Mouse (Mus musculus) limb, embryonic 10.5 days (tissue): ENCODE data around the gene Slc35b3. TPM values are rescaled to one million over a fixed set of nuclear protein-coding genes. Genes with fewer than 3 reads are reported as not detected.

Experiments used
- DNase-seq: peaks from one replicate; pipeline ENCODE4 v3.0.0-alpha.2; 2017; ENCODE audit warnings: low spot score
- H3K27ac ChIP-seq: fragments of 300-500 bp; sonication (generic); 2 replicates; pipeline ENCODE4 v1.5.1; 2016; ENCODE audit warnings: mild to moderate bottlenecking
- H3K27me3 ChIP-seq: fragments of 300-500 bp; sonication (generic); 2 replicates; pipeline ENCODE4 v1.6.1; 2016; ENCODE audit warnings: low read depth, mild to moderate bottlenecking; ENCODE audit not compliant: poor library complexity, severe bottlenecking
- H3K36me3 ChIP-seq: fragments of 300-500 bp; sonication (generic); 2 replicates; pipeline ENCODE4 v1.6.1; 2016; ENCODE audit warnings: mild to moderate bottlenecking, moderate library complexity
- H3K4me1 ChIP-seq: fragments of 300-500 bp; sonication (generic); 2 replicates; pipeline ENCODE4 v1.6.1; 2016
- H3K4me3 ChIP-seq: fragments of 300-500 bp; sonication (generic); 2 replicates; pipeline ENCODE4 v1.5.1; 2016; ENCODE audit warnings: mild to moderate bottlenecking, moderate library complexity
- H3K9me3 ChIP-seq: fragments of 300-500 bp; sonication (generic); replicated peaks from 2 replicates; pipeline ENCODE4 v1.6.1; 2016; ENCODE audit warnings: mild to moderate bottlenecking
- WGBS: fragments of 180-500 bp; shearing (Covaris S2); methylation state at CpG from one replicate; pipeline ENCODE4 v1.1.7; 2016; 5-methylcytosine and 5-hydroxymethylcytosine counted together
- polyA plus RNA-seq: library from polyadenylated mRNA; unstranded; fragments of >200 nt; fragmentation: Nextera tagmentation; extraction: Ambion mirVana; gene quantifications from 2 replicates; pipeline ENCODE4 v1.2.1, GENCODE M21; 2016

The Slc35b3 gene
- polyA plus RNA-seq, 1 experiment from 2014 or later: 29.1 TPM

GRCm38 (mm10) chr13:38967518-38967917 is 6.8 kb upstream of the Slc35b3 start:
- 81% methylated on average over 1 of the region's 1 CpGs for WGBS
- no peak overlapping the region for H3K27ac ChIP-seq
- no peak for DNase-seq
- H3K27me3 ChIP-seq: no peaks in the 10 kb centered on the region
- no peaks in the 10 kb centered on the region for H3K36me3 ChIP-seq
- no peaks in the 10 kb centered on the region for H3K4me1 ChIP-seq
- H3K4me3 ChIP-seq: no peak overlapping the region
- H3K9me3 ChIP-seq: no peaks in the 10 kb centered on the region

- Histone ChIP-seq H3K4me3 (no peak overlapping the region), H3K27me3 (no peaks in the 10 kb centered on the region), H3K36me3 (no peaks in the 10 kb centered on the region), H3K9me3 (no peaks in the 10 kb centered on the region), H3K4me1 (no peaks in the 10 kb centered on the region), H3K27ac (no peak overlapping the region)
- 86% methylated on average over 2 of the region's 2 CpGs for WGBS
- no peak for DNase-seq
Observed at GRCm38 (mm10) chr13:38966922-38967448, 6.3 kb upstream of the Slc35b3 start.

- no peaks in the 10 kb centered on the region for H3K27me3 ChIP-seq
- no peak for DNase-seq
- H3K9me3 ChIP-seq: no peaks in the 10 kb centered on the region
- no peak overlapping the region for H3K4me3 ChIP-seq
- H3K4me1 ChIP-seq: peaks cover 17% of the 10 kb centered on the region
- 85% methylated on average over 2 of the region's 2 CpGs for WGBS
- no peak overlapping the region for H3K27ac ChIP-seq
- no peaks in the 10 kb centered on the region for H3K36me3 ChIP-seq
Observed at GRCm38 (mm10) chr13:38962771-38963170, 2.1 kb upstream of the Slc35b3 start.

GRCm38 (mm10) chr13:38958037-38958436 is 2.6 kb downstream of the Slc35b3 start:
- Histone ChIP-seq H3K4me1 (peaks cover 17% of the 10 kb centered on the region), H3K9me3 (no peaks in the 10 kb centered on the region), H3K36me3 (peaks cover 23% of the 10 kb centered on the region), H3K27me3 (no peaks in the 10 kb centered on the region), H3K4me3 (no peak overlapping the region), H3K27ac (no peak overlapping the region)
- 83% methylated on average over 5 of the region's 5 CpGs for WGBS
- DNase-seq: no peak

DNA sequence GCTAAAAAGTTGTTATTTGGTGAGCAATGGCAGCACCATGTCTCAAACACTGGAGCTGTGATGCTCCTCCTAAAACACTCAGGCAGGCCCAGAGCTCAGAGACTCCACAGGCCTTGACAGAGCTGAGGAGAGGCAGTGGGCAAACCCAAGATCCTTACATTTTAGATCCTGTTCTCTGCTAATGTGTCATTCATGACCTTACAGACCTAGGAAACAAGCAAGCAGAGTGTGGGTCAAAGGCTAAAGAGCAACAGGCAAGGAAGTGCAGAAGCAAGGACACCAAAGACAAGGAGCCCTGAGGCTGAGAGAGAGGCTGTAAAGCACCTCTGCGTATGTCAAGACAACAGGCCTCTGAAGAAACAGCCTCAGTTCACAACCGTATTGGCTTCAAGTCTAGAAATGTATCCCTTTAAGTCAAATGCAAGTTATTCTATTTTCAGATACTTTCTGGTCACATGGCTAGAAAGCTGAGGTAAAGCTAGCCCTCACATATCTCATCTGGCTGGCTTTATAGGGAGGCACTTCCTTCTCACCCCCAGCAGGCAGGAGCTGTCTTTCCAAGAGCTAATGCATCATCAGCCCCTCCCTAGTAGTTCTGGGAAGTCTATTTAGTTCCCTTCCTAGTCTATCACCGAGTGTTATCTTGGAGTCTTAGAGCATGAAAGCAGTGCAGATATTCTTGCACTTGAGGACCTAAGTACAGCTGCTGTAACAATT is 14.2 kb downstream of the Slc35b3 start:
- Histone ChIP-seq H3K27ac (no peak overlapping the region), H3K27me3 (no peaks in the 10 kb centered on the region), H3K36me3 (peaks cover 73% of the 10 kb centered on the region), H3K9me3 (no peaks in the 10 kb centered on the region), H3K4me3 (no peak overlapping the region), H3K4me1 (no peaks in the 10 kb centered on the region)
- DNase-seq: no peak
- WGBS: 83% methylated on average over 3 of the region's 3 CpGs

- no peak for DNase-seq
- Histone ChIP-seq H3K27me3 (no peaks in the 10 kb centered on the region), H3K27ac (no peak overlapping the region), H3K36me3 (peaks cover 74% of the 10 kb centered on the region), H3K9me3 (no peaks in the 10 kb centered on the region), H3K4me1 (no peaks in the 10 kb centered on the region), H3K4me3 (no peak overlapping the region)
- 86% methylated on average over 1 of the region's 1 CpGs for WGBS
Observed at GRCm38 (mm10) chr13:38945767-38946166, 14.9 kb downstream of the Slc35b3 start.

GRCm38 (mm10) chr13:38944951-38945350 is 15.7 kb downstream of the Slc35b3 start:
- no peak for DNase-seq

GRCm38 (mm10) chr13:38941786-38942185 is 18.9 kb downstream of the Slc35b3 start:
- Histone ChIP-seq H3K9me3 (no peaks in the 10 kb centered on the region), H3K4me3 (no peak overlapping the region), H3K36me3 (peaks cover 74% of the 10 kb centered on the region), H3K27me3 (no peaks in the 10 kb centered on the region), H3K27ac (no peak overlapping the region), H3K4me1 (no peaks in the 10 kb centered on the region)
- WGBS: 94% methylated on average over 4 of the region's 4 CpGs
- DNase-seq: no peak

More at GRCm38 (mm10) chr13:38944951-38945350, 15.7 kb downstream of the Slc35b3 start:
- no peaks in the 10 kb centered on the region for H3K4me1 ChIP-seq
- no peak overlapping the region for H3K4me3 ChIP-seq
- WGBS: 94% methylated on average over 6 of the region's 6 CpGs
- no peaks in the 10 kb centered on the region for H3K27me3 ChIP-seq
- H3K9me3 ChIP-seq: no peaks in the 10 kb centered on the region
- no peak overlapping the region for H3K27ac ChIP-seq
- peaks cover 74% of the 10 kb centered on the region for H3K36me3 ChIP-seq

GRCm38 (mm10) chr13:38941280-38941679 is 19.4 kb downstream of the Slc35b3 start:
- Histone ChIP-seq H3K9me3 (no peaks in the 10 kb centered on the region), H3K27ac (no peak overlapping the region), H3K4me3 (no peak overlapping the region), H3K27me3 (no peaks in the 10 kb centered on the region), H3K4me1 (no peaks in the 10 kb centered on the region), H3K36me3 (peaks cover 75% of the 10 kb centered on the region)
- WGBS: 96% methylated on average over 19 of the region's 19 CpGs
- DNase-seq: no peak

DNA sequence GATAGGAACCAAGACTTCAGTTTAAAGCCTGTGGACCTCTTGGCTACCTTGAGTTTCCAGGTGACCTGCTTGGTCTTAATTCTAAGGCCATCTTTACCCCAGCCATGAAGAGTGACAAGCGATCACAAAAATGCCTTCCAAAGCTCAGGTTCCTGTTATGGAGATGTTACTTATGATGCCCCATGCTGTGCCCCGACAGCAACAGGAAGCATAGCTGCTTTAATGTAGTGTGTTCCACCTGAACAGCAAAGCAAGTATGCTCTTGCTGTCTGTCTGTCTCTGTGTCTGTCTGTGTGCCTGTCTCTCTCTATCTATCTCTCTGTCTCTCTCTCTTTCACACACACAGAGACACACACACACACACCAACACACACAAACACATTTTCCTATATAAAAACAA is 22.2 kb downstream of the Slc35b3 start:
- WGBS: 96% methylated on average over 2 of the region's 2 CpGs

DNA sequence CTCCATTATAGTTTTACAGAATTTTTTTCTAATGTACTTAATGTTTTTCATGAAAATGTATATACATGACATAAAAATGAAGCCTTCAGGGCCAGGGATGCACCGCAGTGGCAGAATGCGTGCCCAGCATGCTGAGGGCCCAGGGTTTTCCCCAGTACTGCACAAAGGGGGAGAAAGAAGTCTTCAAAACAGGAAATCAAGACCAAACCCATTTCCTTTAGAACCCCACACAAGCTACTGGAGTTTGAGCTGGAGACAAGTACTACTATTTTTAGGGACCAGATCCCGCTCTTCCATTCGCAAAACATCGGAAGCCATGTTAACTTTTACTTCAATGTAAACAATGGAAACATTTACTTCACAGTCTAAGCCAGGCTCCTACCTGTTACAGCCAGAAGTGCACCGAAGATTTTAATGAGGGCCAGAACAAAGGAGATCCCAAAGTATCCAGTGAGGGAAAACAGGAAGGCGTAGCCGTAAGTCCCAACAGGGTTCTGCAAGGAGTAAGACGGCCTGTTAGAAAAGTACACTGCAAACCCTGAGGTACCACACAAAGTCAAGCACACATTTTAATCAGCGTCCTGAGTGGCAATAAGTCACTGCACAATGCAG is 23.7 kb downstream of the Slc35b3 start:
- no peak for DNase-seq
- Histone ChIP-seq H3K27ac (no peak overlapping the region), H3K4me1 (no peaks in the 10 kb centered on the region), H3K36me3 (peaks cover 79% of the 10 kb centered on the region), H3K9me3 (no peaks in the 10 kb centered on the region), H3K4me3 (no peak overlapping the region), H3K27me3 (no peaks in the 10 kb centered on the region)
- WGBS: 91% methylated on average over 10 of the region's 10 CpGs

More for the DNA sequence above, 22.2 kb downstream of the Slc35b3 start:
- Histone ChIP-seq H3K9me3 (no peaks in the 10 kb centered on the region), H3K4me3 (no peak overlapping the region), H3K27me3 (no peaks in the 10 kb centered on the region), H3K36me3 (peaks cover 78% of the 10 kb centered on the region), H3K27ac (no peak overlapping the region), H3K4me1 (no peaks in the 10 kb centered on the region)
- DNase-seq: no peak

GRCm38 (mm10) chr13:38935856-38936446 is 24.7 kb downstream of the Slc35b3 start:
- WGBS: 93% methylated on average over 10 of the region's 10 CpGs
- no peaks in the 10 kb centered on the region for H3K27me3 ChIP-seq
- H3K4me1 ChIP-seq: no peaks in the 10 kb centered on the region
- no peak overlapping the region for H3K4me3 ChIP-seq
- peaks cover 76% of the 10 kb centered on the region for H3K36me3 ChIP-seq
- no peak for DNase-seq
- no peaks in the 10 kb centered on the region for H3K9me3 ChIP-seq
- no peak overlapping the region for H3K27ac ChIP-seq
